Mouse (Mus musculus) heart, embryonic 12.5 days (tissue): ENCODE measurements at regions not wholly inside any gene's neighbourhood (a gene's known extent, or its start where the extent isn't known, plus 50 kb on each side); places are given as distances from the start of the nearest gene placed in this dataset.
A peak's percentile ranks its signal among the peaks of the same experiment; 100 is the strongest.

ENCODE experiments used
- ATAC-seq: fragments of 200-750 bp; cut with Nextera tagmentation; 2 replicates; pipeline ENCODE4 v1.8.0; 2017; ENCODE audit warnings: moderate TSS enrichment, moderate library complexity; ENCODE audit not compliant: insufficient number of reproducible peaks, low FRiP score
- H3K27ac ChIP-seq: fragments of 300-500 bp; sonication (generic); 2 replicates; pipeline ENCODE4 v1.5.1; 2016; ENCODE audit warnings: mild to moderate bottlenecking, moderate library complexity; ENCODE audit not compliant: poor library complexity, severe bottlenecking
- H3K27me3 ChIP-seq: fragments of 300-500 bp; sonication (generic); replicated peaks from 2 replicates; pipeline ENCODE4 v1.6.1; 2016; ENCODE audit warnings: mild to moderate bottlenecking, moderate library complexity
- H3K36me3 ChIP-seq: fragments of 300-500 bp; sonication (generic); 2 replicates; pipeline ENCODE4 v1.6.1; 2016; ENCODE audit warnings: mild to moderate bottlenecking, moderate library complexity
- H3K4me1 ChIP-seq: fragments of 300-500 bp; sonication (generic); replicated peaks from 2 replicates; pipeline ENCODE4 v1.6.1; 2016; ENCODE audit warnings: mild to moderate bottlenecking
- H3K4me2 ChIP-seq: fragments of 300-500 bp; sonication (generic); 2 replicates; pipeline ENCODE4 v1.6.1; 2016; ENCODE audit warnings: mild to moderate bottlenecking, moderate library complexity
- H3K4me3 ChIP-seq: fragments of 300-500 bp; sonication (generic); 2 replicates; pipeline ENCODE4 v1.5.1; 2016; ENCODE audit warnings: mild to moderate bottlenecking
- H3K9ac ChIP-seq: fragments of 300-500 bp; sonication (generic); 2 replicates; pipeline ENCODE4 v1.6.1; 2016; ENCODE audit warnings: mild to moderate bottlenecking, moderate library complexity
- H3K9me3 ChIP-seq: fragments of 300-500 bp; sonication (generic); replicated peaks from 2 replicates; pipeline ENCODE4 v1.6.1; 2016; ENCODE audit warnings: mild to moderate bottlenecking, moderate library complexity
- WGBS: fragments of 180-500 bp; shearing (Covaris S2); methylation state at CpG from one replicate; pipeline ENCODE4 v1.1.7; 2016; 5-methylcytosine and 5-hydroxymethylcytosine counted together

- 8% methylated on average over 13 of the region's 13 CpGs for WGBS
- ATAC-seq, result peak; percentile 64
These were observed 2512.8 kb upstream of the 5930422O12Rik start for GRCm38 (mm10) chr8:30915601-30916171.

GRCm38 (mm10) chr8:30916184-30916751, 2512.2 kb upstream of the 5930422O12Rik start:
- WGBS, result 4% methylated on average over 12 of the region's 12 CpGs
- Histone ChIP-seq H3K27ac (no peak overlapping the region), H3K4me1 (peaks cover 17% of the 10 kb centered on the region), H3K4me2 (peak overlapping the region; percentile 91), H3K36me3 (no peaks in the 10 kb centered on the region), H3K9me3 (no peaks in the 10 kb centered on the region; the same call in 1 of the 2 replicates), H3K27me3 (no peaks in the 10 kb centered on the region), H3K4me3 (peak overlapping the region; percentile 53), H3K9ac (peak overlapping the region; percentile 62)
- ATAC-seq, result no peak

More at GRCm38 (mm10) chr8:30915601-30916171, 2512.8 kb upstream of the 5930422O12Rik start:
- Histone ChIP-seq H3K9me3 (no peaks in the 10 kb centered on the region; the same call in 1 of the 2 replicates), H3K36me3 (no peaks in the 10 kb centered on the region), H3K4me2 (peak overlapping the region; percentile 91), H3K4me1 (peaks cover 17% of the 10 kb centered on the region), H3K27me3 (no peaks in the 10 kb centered on the region), H3K27ac (no peak overlapping the region), H3K9ac (peak overlapping the region; percentile 62), H3K4me3 (peak overlapping the region; percentile 53)

- no peak overlapping the region for H3K4me3 ChIP-seq
- no peak for ATAC-seq
- WGBS, result 80% methylated on average over 12 of the region's 12 CpGs
- 0 out of 2 replicates have a peak, but pooled peaks cover 4% of the 10 kb centered on the region for H3K4me1 ChIP-seq
- H3K27me3 ChIP-seq, result no peaks in the 10 kb centered on the region
- no peaks in the 10 kb centered on the region for H3K9me3 ChIP-seq
- H3K4me2 ChIP-seq, result no peak overlapping the region
- H3K9ac ChIP-seq, result no peak overlapping the region
- H3K36me3 ChIP-seq, result no peaks in the 10 kb centered on the region
- H3K27ac ChIP-seq, result no peak overlapping the region
These were observed 2507.1 kb upstream of the 5930422O12Rik start for GRCm38 (mm10) chr8:30921451-30921850.

- H3K27ac ChIP-seq, result no peak overlapping the region
- 30% methylated on average over 18 of the region's 18 CpGs for WGBS
- H3K4me1 ChIP-seq, result no peaks in the 10 kb centered on the region
- H3K27me3 ChIP-seq, result no peaks in the 10 kb centered on the region
- H3K4me3 ChIP-seq, result no peak overlapping the region
- H3K9ac ChIP-seq, result no peak overlapping the region
- peak overlapping the region; percentile 8; the same call in 1 of the 2 replicates for H3K4me2 ChIP-seq
- H3K36me3 ChIP-seq, result no peaks in the 10 kb centered on the region
- ATAC-seq, result no peak
- no peaks in the 10 kb centered on the region for H3K9me3 ChIP-seq
These were observed 2505.0 kb upstream of the 5930422O12Rik start for GRCm38 (mm10) chr8:30923301-30924159.

GRCm38 (mm10) chr8:30924160-30924534, 2504.4 kb upstream of the 5930422O12Rik start:
- no peak for ATAC-seq
- Histone ChIP-seq H3K27me3 (no peaks in the 10 kb centered on the region), H3K4me1 (no peaks in the 10 kb centered on the region), H3K9me3 (no peaks in the 10 kb centered on the region), H3K36me3 (no peaks in the 10 kb centered on the region), H3K4me3 (no peak overlapping the region), H3K4me2 (peak overlapping the region; percentile 8; the same call in 1 of the 2 replicates), H3K9ac (no peak overlapping the region), H3K27ac (no peak overlapping the region)
- WGBS, result 46% methylated on average over 5 of the region's 5 CpGs

- H3K27ac ChIP-seq, result no peak overlapping the region
- no peaks in the 10 kb centered on the region for H3K27me3 ChIP-seq
- H3K4me3 ChIP-seq, result no peak overlapping the region
- no peaks in the 10 kb centered on the region for H3K4me1 ChIP-seq
- no peak overlapping the region for H3K4me2 ChIP-seq
- H3K9me3 ChIP-seq, result no peaks in the 10 kb centered on the region
- H3K9ac ChIP-seq, result no peak overlapping the region
- H3K36me3 ChIP-seq, result no peaks in the 10 kb centered on the region
- 70% methylated on average over 6 of the region's 6 CpGs for WGBS
- ATAC-seq, result no peak
These were observed 2503.9 kb upstream of the 5930422O12Rik start for GRCm38 (mm10) chr8:30924656-30925055.

GRCm38 (mm10) chr8:30937449-30938075, 2490.9 kb upstream of the 5930422O12Rik start:
- Histone ChIP-seq H3K4me3 (no peak overlapping the region), H3K9me3 (0 out of 2 replicates have a peak, but pooled peaks cover 5% of the 10 kb centered on the region), H3K27ac (no peak overlapping the region), H3K36me3 (no peaks in the 10 kb centered on the region), H3K27me3 (no peaks in the 10 kb centered on the region), H3K4me2 (no peak overlapping the region), H3K9ac (no peak overlapping the region), H3K4me1 (no peaks in the 10 kb centered on the region)
- WGBS, result 81% methylated on average over 4 of the region's 4 CpGs
- no peak for ATAC-seq

GRCm38 (mm10) chr8:30940901-30941300, 2487.6 kb upstream of the 5930422O12Rik start:
- H3K36me3 ChIP-seq, result no peaks in the 10 kb centered on the region
- no peaks in the 10 kb centered on the region for H3K9me3 ChIP-seq
- H3K4me1 ChIP-seq, result no peaks in the 10 kb centered on the region
- no peak overlapping the region for H3K27ac ChIP-seq
- no peaks in the 10 kb centered on the region for H3K27me3 ChIP-seq
- no peak for ATAC-seq
- H3K4me3 ChIP-seq, result no peak overlapping the region
- no peak overlapping the region for H3K9ac ChIP-seq
- 27% methylated on average over 4 of the region's 4 CpGs for WGBS
- no peak overlapping the region for H3K4me2 ChIP-seq

- Histone ChIP-seq H3K4me2 (no peak overlapping the region), H3K27ac (no peak overlapping the region), H3K9me3 (no peaks in the 10 kb centered on the region), H3K27me3 (no peaks in the 10 kb centered on the region), H3K4me1 (no peaks in the 10 kb centered on the region), H3K9ac (no peak overlapping the region), H3K36me3 (no peaks in the 10 kb centered on the region), H3K4me3 (no peak overlapping the region)
- no peak for ATAC-seq
- 85% methylated on average over 11 of the region's 11 CpGs for WGBS
These were observed 2486.9 kb upstream of the 5930422O12Rik start for GRCm38 (mm10) chr8:30941511-30942175.

- no peak overlapping the region for H3K4me2 ChIP-seq
- H3K27me3 ChIP-seq, result no peaks in the 10 kb centered on the region
- no peak overlapping the region for H3K27ac ChIP-seq
- no peaks in the 10 kb centered on the region for H3K9me3 ChIP-seq
- H3K4me1 ChIP-seq, result no peaks in the 10 kb centered on the region
- no peak overlapping the region for H3K4me3 ChIP-seq
- no peak for ATAC-seq
- H3K36me3 ChIP-seq, result no peaks in the 10 kb centered on the region
- H3K9ac ChIP-seq, result no peak overlapping the region
- WGBS, result 71% methylated on average over 10 of the region's 10 CpGs
These were observed 2482.1 kb upstream of the 5930422O12Rik start for GRCm38 (mm10) chr8:30946154-30947065.
